Mouse (Mus musculus) MEL (cell line): ENCODE measurements around the gene Gpld1. TPM values are rescaled to one million over a fixed set of nuclear protein-coding genes. Genes with fewer than 3 reads are reported as not detected.

Experiments
- DNase-seq: peaks from one replicate; pipeline ENCODE4 v3.0.0; 2011; ENCODE audit warnings: low read depth, low spot score
- H3K27ac ChIP-seq: 2 replicates; pipeline ENCODE4 v1.5.1; 2012; ENCODE audit warnings: low read depth, mild to moderate bottlenecking, control low read depth, low read length, moderate library complexity; ENCODE audit not compliant: control insufficient read depth
- H3K27me3 ChIP-seq, 2 experiments: fragments of 150-350 bp in 1 of 2; sonication (generic) in 1 of 2; 2 replicates each; pipeline ENCODE4 v1.6.1; 2012; ENCODE audit warnings: low read length in 2 of 2, mild to moderate bottlenecking in 2 of 2, improper control_type of control experiment in 1 of 2, moderate library complexity in 1 of 2; ENCODE audit not compliant: insufficient read depth in 2 of 2, control insufficient read depth in 1 of 2
- H3K36me3 ChIP-seq, 2 experiments: 2 replicates each; pipeline ENCODE4 v1.6.1; 2012 to 2014; ENCODE audit warnings: low read length in 2 of 2, improper control_type of control experiment in 1 of 2, inconsistent platforms in 1 of 2, mild to moderate bottlenecking in 1 of 2; ENCODE audit not compliant: insufficient read depth in 2 of 2, control insufficient read depth in 1 of 2
- H3K4me1 ChIP-seq, 2 experiments: fragments of 150-350 bp in 1 of 2; sonication (generic) in 1 of 2; 2 replicates each; pipeline ENCODE4 v1.6.1; 2012; ENCODE audit warnings: low read length in 2 of 2, improper control_type of control experiment in 1 of 2, mild to moderate bottlenecking in 1 of 2; ENCODE audit not compliant: insufficient read depth in 2 of 2, control insufficient read depth in 1 of 2
- H3K4me3 ChIP-seq, 2 experiments: fragments of 150-350 bp in 1 of 2; sonication (generic) in 1 of 2; 2 replicates each; pipeline ENCODE4 v1.5.1; 2012; ENCODE audit warnings: low read depth in 2 of 2, low read length in 2 of 2, mild to moderate bottlenecking in 2 of 2, moderate library complexity in 2 of 2, control low read depth in 1 of 2, improper control_type of control experiment in 1 of 2; ENCODE audit not compliant: control insufficient read depth in 1 of 2, insufficient read depth in 1 of 2
- H3K79me2 ChIP-seq: 2 replicates; pipeline ENCODE4 v1.6.1; 2012; ENCODE audit warnings: mild to moderate bottlenecking, low read length, moderate library complexity; ENCODE audit not compliant: control insufficient read depth, poor library complexity, insufficient read depth
- H3K9ac ChIP-seq: 2 replicates; pipeline ENCODE4 v1.6.1; 2012; ENCODE audit warnings: low read depth, mild to moderate bottlenecking, control low read depth, low read length, moderate library complexity; ENCODE audit not compliant: control insufficient read depth, poor library complexity, severe bottlenecking
- H3K9me3 ChIP-seq: fragments of 150-350 bp; sonication (generic); replicated peaks from 2 replicates; pipeline ENCODE4 v1.6.1; 2012; ENCODE audit warnings: mild to moderate bottlenecking, low read length, improper control_type of control experiment, moderate library complexity; ENCODE audit not compliant: insufficient read depth
- CTCF ChIP-seq, 3 experiments: IDR thresholded peaks in 2 of 3; conservative IDR thresholded peaks in 1 of 3; 2 replicates each; pipeline ENCODE4 v1.5.1; 2011 to 2012; ENCODE audit warnings: low read length in 3 of 3, low read depth in 2 of 3, mild to moderate bottlenecking in 2 of 3, improper control_type of control experiment in 1 of 3, inconsistent platforms in 1 of 3, mixed read lengths in 1 of 3, moderate library complexity in 1 of 3; ENCODE audit not compliant: control insufficient read depth in 1 of 3, insufficient read depth in 1 of 3, poor library complexity in 1 of 3, severe bottlenecking in 1 of 3
- E2F4 ChIP-seq: IDR thresholded peaks from 2 replicates; pipeline ENCODE4 v1.6.1; 2011; ENCODE audit warnings: low read depth, low read length, improper control_type of control experiment, borderline replicate concordance
- ELF1 ChIP-seq: IDR thresholded peaks from 2 replicates; pipeline ENCODE4 v1.6.1; 2014; ENCODE audit warnings: low read depth, mild to moderate bottlenecking, inconsistent platforms, low read length, improper control_type of control experiment, moderate library complexity
- ETS1 ChIP-seq: IDR thresholded peaks from 2 replicates; pipeline ENCODE4 v1.6.1; 2012; ENCODE audit warnings: low read depth, mild to moderate bottlenecking, inconsistent platforms, low read length, improper control_type of control experiment, moderate library complexity
- GABPA ChIP-seq: IDR thresholded peaks from 2 replicates; pipeline ENCODE4 v1.6.1; 2012; ENCODE audit warnings: low read depth, mild to moderate bottlenecking, inconsistent platforms, low read length, improper control_type of control experiment, moderate library complexity
- MAX ChIP-seq: IDR thresholded peaks from 2 replicates; pipeline ENCODE4 v1.6.1; 2011; ENCODE audit warnings: low read length, improper control_type of control experiment
- MXI1 ChIP-seq: IDR thresholded peaks from 2 replicates; pipeline ENCODE4 v1.6.1; 2011; ENCODE audit warnings: mild to moderate bottlenecking, low read depth, low read length, improper control_type of control experiment
- MYB ChIP-seq: IDR thresholded peaks from 2 replicates; pipeline ENCODE4 v1.6.1; 2011; ENCODE audit warnings: mild to moderate bottlenecking, low read depth, low read length, improper control_type of control experiment
- MYC ChIP-seq: IDR thresholded peaks from 2 replicates; pipeline ENCODE4 v1.6.1; 2011; ENCODE audit warnings: low read depth, mild to moderate bottlenecking, low read length, improper control_type of control experiment, moderate library complexity
- POLR2AphosphoS5 ChIP-seq: IDR thresholded peaks from 2 replicates; pipeline ENCODE4 v1.6.1; 2012; ENCODE audit warnings: low read depth, borderline replicate concordance, mild to moderate bottlenecking, inconsistent platforms, low read length, moderate library complexity, mixed read lengths
- RAD21 ChIP-seq: IDR thresholded peaks from 2 replicates; pipeline ENCODE4 v1.6.1; 2011; ENCODE audit warnings: mild to moderate bottlenecking, low read depth, low read length, improper control_type of control experiment
- SMC3 ChIP-seq: IDR thresholded peaks from 2 replicates; pipeline ENCODE4 v1.6.1; 2011; ENCODE audit warnings: low read depth, low read length, improper control_type of control experiment
- TAL1 ChIP-seq: IDR thresholded peaks from 2 replicates; pipeline ENCODE4 v1.6.1; 2012; ENCODE audit warnings: mild to moderate bottlenecking, inconsistent platforms, low read length, moderate library complexity, mixed read lengths
- TBP ChIP-seq: IDR thresholded peaks from 2 replicates; pipeline ENCODE4 v1.8.0; 2011; ENCODE audit warnings: low read depth, low read length, improper control_type of control experiment
- ZC3H11A ChIP-seq: IDR thresholded peaks from 2 replicates; pipeline ENCODE4 v1.6.1; 2012; ENCODE audit warnings: low read depth, mild to moderate bottlenecking, inconsistent platforms, low read length, improper control_type of control experiment
- ZNF384 ChIP-seq: IDR thresholded peaks from 2 replicates; pipeline ENCODE4 v1.6.1; 2012; ENCODE audit warnings: low read depth, mild to moderate bottlenecking, inconsistent platforms, low read length, improper control_type of control experiment
- polyA plus RNA-seq, 2 experiments: library from polyadenylated mRNA; stranded (reverse) in 1 of 2; unstranded in 1 of 2; fragments of >175 nt in 1 of 2; fragments of >200 nt in 1 of 2; gene quantifications; 2 replicates each; pipeline versions ENCODE4 v1.2.1 to v1.2.4; 2012; ENCODE audit warnings: low replicate concordance in 2 of 2, low read depth in 1 of 2; ENCODE audit not compliant: insufficient read length in 2 of 2, insufficient read depth in 1 of 2, missing spikeins in 1 of 2
- total RNA-seq: library from RNA; depleted of rRNA; stranded (reverse); fragments of 300-350 nt; gene quantifications from 2 replicates; pipeline ENCODE4 v1.2.3, GENCODE M21; 2012

Gpld1 gene
- total and polyA plus RNA-seq, 3 experiments = 0.03 to 0.92 TPM; not detected in 1

DNA sequence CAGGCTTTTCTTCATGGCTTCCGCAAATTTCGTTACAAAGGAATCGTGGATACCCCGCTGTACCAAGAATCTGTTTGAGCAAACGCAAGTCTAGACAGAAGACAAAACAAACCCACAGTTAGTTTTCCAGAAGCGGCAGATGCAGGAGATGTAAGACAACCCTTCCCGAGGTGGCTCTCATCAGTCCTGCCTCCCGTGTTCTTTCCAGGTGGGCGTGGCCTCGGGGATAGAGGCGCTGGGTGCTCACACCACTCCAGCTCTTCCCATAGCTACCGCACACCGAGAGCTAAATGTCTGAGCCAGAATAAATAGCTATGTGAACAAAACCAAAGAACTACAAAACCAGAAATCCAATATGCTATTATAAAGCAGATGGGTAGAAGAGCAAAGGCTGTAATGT, 27.1 kb upstream of the Gpld1 start:
- H3K9me3 ChIP-seq = no peaks in the 10 kb centered on the region
- no peak overlapping the region for H3K4me3 ChIP-seq
- H3K36me3 ChIP-seq = no peaks in the 10 kb centered on the region
- no peaks in the 10 kb centered on the region for H3K4me1 ChIP-seq
- DNase-seq = no peak
- H3K27ac ChIP-seq = no peak overlapping the region
- H3K9ac ChIP-seq = no peak overlapping the region
- H3K27me3 ChIP-seq = peaks cover 3 to 7% of the 10 kb centered on the region in 2 experiments
- TF ChIP-seq MAX (no peak), MYB (no peak), ETS1 (no peak), POLR2AphosphoS5 (no peak), MXI1 (no peak), TAL1 (no peak), E2F4 (no peak), TBP (no peak), ZNF384 (no peak), MYC (no peak), ELF1 (no peak)
- TF ChIP-seq, all 39 proteins: peak for 0
- H3K79me2 ChIP-seq = no peaks in the 10 kb centered on the region

DNA sequence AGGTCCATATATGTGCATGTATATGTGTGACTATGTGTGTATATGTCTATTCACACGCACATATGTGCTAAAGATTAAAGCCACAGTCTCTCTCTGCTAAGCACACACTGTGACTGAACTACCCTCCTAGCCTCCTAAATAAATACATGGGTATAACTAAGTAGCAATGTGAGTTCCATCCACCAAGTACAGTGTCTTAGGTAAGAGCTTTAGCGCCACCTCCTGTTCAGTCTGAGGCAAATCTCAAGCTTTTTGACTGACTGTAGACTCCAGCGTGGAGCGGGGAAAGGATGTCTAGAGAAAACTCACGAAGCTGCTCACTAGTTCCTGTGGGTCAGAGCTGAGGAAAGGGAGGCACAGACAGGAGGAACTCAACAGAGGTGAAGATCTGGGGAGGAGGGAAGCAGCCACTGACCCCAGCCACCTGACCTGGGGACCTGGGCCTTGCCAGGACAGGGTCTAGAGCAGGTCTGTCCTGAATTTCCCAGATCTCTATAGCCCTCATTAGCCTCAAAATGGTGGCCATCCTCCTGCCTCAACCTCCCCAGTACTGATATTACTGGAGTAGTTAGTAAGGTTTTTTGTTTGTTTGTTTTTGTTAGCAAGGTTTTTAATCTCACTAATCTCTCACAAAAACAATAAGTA, 22.5 kb upstream of the Gpld1 start:
- H3K9me3 ChIP-seq = no peaks in the 10 kb centered on the region
- H3K4me3 ChIP-seq = no peak overlapping the region
- peaks cover 0 to 4% of the 10 kb centered on the region in 2 experiments; a peak in 1 of 4 replicates for H3K27me3 ChIP-seq
- no peaks in the 10 kb centered on the region for H3K4me1 ChIP-seq
- TF ChIP-seq GABPA (no peak), ZC3H11A (peak; percentile 72), RAD21 (peak; percentile 90), SMC3 (peak; percentile 87), CTCF (IDR thresholded peaks at IDR 0.05 in 2 of 3, conservative IDR thresholded peaks at IDR 0.05 in 1 of 3; ENCODE audit: control insufficient read depth in 1 of 3, insufficient read depth in 1 of 3, low read depth in 2 of 3, low read length in 3 of 3, poor library complexity in 1 of 3, severe bottlenecking in 1 of 3) (peak; percentile 60 to 89 (median 76))
- no peaks in the 10 kb centered on the region for H3K79me2 ChIP-seq
- DNase-seq = peak; percentile 79
- no peak overlapping the region for H3K27ac ChIP-seq
- no peak overlapping the region for H3K9ac ChIP-seq
- H3K36me3 ChIP-seq = no peaks in the 10 kb centered on the region
